Mouse (Mus musculus): ENCODE data around the gene 9530077C05Rik.

- no peak for TF ChIP-seq CTCF (IDR thresholded peaks at IDR 0.05)
- no peak for TF ChIP-seq EP300 (IDR thresholded peaks at IDR 0.05)
These were observed 45.1 kb upstream of the 9530077C05Rik start for GRCm38 (mm10) chr9:22366221-22366620.
